Mouse (Mus musculus) kidney, embryonic 14.5 days (tissue): ENCODE results near the gene Carhsp1. TPM values are rescaled to one million over a fixed set of nuclear protein-coding genes. Genes with fewer than 3 reads are reported as not detected.

ENCODE experiments used
- ATAC-seq: fragments of 200-750 bp; cut with Nextera tagmentation; 2 replicates; pipeline ENCODE4 v1.8.0; 2017; ENCODE audit warnings: moderate number of reproducible peaks, mild to moderate bottlenecking, moderate TSS enrichment, moderate library complexity; ENCODE audit not compliant: low FRiP score, low TSS enrichment
- H3K27ac ChIP-seq: fragments of 300-500 bp; sonication (generic); 2 replicates; pipeline ENCODE4 v1.5.1; 2014; ENCODE audit warnings: low read depth, mild to moderate bottlenecking, low read length, moderate library complexity, mixed read lengths
- H3K27me3 ChIP-seq: fragments of 300-500 bp; sonication (generic); 2 replicates; pipeline ENCODE4 v1.6.1; 2014; ENCODE audit warnings: mild to moderate bottlenecking, low read length; ENCODE audit not compliant: control insufficient read depth, insufficient read depth
- H3K36me3 ChIP-seq: fragments of 300-500 bp; sonication (generic); 2 replicates; pipeline ENCODE4 v1.6.1; 2014; ENCODE audit warnings: low read length, mixed read lengths; ENCODE audit not compliant: control insufficient read depth, insufficient read depth
- H3K4me1 ChIP-seq: fragments of 300-500 bp; sonication (generic); 2 replicates; pipeline ENCODE4 v1.6.1; 2014; ENCODE audit warnings: low read length, mixed read lengths; ENCODE audit not compliant: control insufficient read depth, insufficient read depth
- H3K4me2 ChIP-seq: fragments of 300-500 bp; sonication (generic); replicated peaks from 2 replicates; pipeline ENCODE4 v1.6.1; 2014; ENCODE audit warnings: low read depth, mild to moderate bottlenecking, low read length
- H3K4me3 ChIP-seq: fragments of 300-500 bp; sonication (generic); 2 replicates; pipeline ENCODE4 v1.5.1; 2014; ENCODE audit warnings: mild to moderate bottlenecking, low read length
- H3K9ac ChIP-seq: fragments of 300-500 bp; sonication (generic); 2 replicates; pipeline ENCODE4 v1.6.1; 2014; ENCODE audit warnings: low read depth, mild to moderate bottlenecking, low read length, moderate library complexity
- H3K9me3 ChIP-seq: fragments of 300-500 bp; sonication (generic); 2 replicates; pipeline ENCODE4 v1.6.1; 2016; ENCODE audit warnings: low read length; ENCODE audit not compliant: control insufficient read depth
- WGBS: fragments of 180-500 bp; shearing (Covaris S2); extraction: QIAGEN DNeasy Blood & Tissue Kit; methylation state at CpG from one replicate; pipeline ENCODE4 v1.1.7; 2014; 5-methylcytosine and 5-hydroxymethylcytosine counted together
- polyA plus RNA-seq: library from polyadenylated mRNA; unstranded; fragments of >200 nt; fragmentation: Nextera tagmentation; extraction: Ambion mirVana; gene quantifications from 2 replicates; pipeline ENCODE4 v1.2.1, GENCODE M21; 2014

The Carhsp1 gene
- polyA plus RNA-seq, 1 experiment from 2014 or later = 23.1 TPM

GRCm38 (mm10) chr16:8669432-8669831, 2.5 kb downstream of the Carhsp1 start:
- WGBS = 65% methylated on average over 5 of the region's 5 CpGs
- Histone ChIP-seq H3K4me2 (peak overlapping the region; percentile 81; the same call in 1 of the 2 replicates), H3K36me3 (no peaks in the 10 kb centered on the region; the same call in 1 of the 2 replicates), H3K27me3 (no peaks in the 10 kb centered on the region), H3K4me3 (no peak overlapping the region; the same call in 1 of the 2 replicates), H3K4me1 (peaks cover 29% of the 10 kb centered on the region), H3K9me3 (no peaks in the 10 kb centered on the region), H3K9ac (peak overlapping the region; percentile 34; the same call in 1 of the 2 replicates), H3K27ac (peak overlapping the region; percentile 11; the same call in 1 of the 2 replicates)
- ATAC-seq = no peak

GRCm38 (mm10) chr16:8668386-8668785, 3.6 kb downstream of the Carhsp1 start:
- Histone ChIP-seq H3K4me1 (peaks cover 29% of the 10 kb centered on the region), H3K36me3 (peaks cover under 1% of the 10 kb centered on the region; the same call in 1 of the 2 replicates), H3K4me3 (no peak overlapping the region), H3K27ac (no peak overlapping the region), H3K9ac (no peak overlapping the region), H3K27me3 (no peaks in the 10 kb centered on the region), H3K9me3 (no peaks in the 10 kb centered on the region), H3K4me2 (no peak overlapping the region)
- no peak for ATAC-seq
- 89% methylated on average over 2 of the region's 2 CpGs for WGBS

GRCm38 (mm10) chr16:8667814-8668213, 4.1 kb downstream of the Carhsp1 start:
- no peak for ATAC-seq
- H3K27ac ChIP-seq = no peak overlapping the region
- no peaks in the 10 kb centered on the region for H3K27me3 ChIP-seq
- no peak overlapping the region for H3K9ac ChIP-seq
- peaks cover 29% of the 10 kb centered on the region for H3K4me1 ChIP-seq
- H3K4me3 ChIP-seq = no peak overlapping the region
- 73% methylated on average over 4 of the region's 4 CpGs for WGBS
- peaks cover 4% of the 10 kb centered on the region; the same call in 1 of the 2 replicates for H3K36me3 ChIP-seq
- no peak overlapping the region for H3K4me2 ChIP-seq
- no peaks in the 10 kb centered on the region for H3K9me3 ChIP-seq

GRCm38 (mm10) chr16:8667261-8667660, 4.7 kb downstream of the Carhsp1 start:
- no peak for ATAC-seq
- Histone ChIP-seq H3K9me3 (no peaks in the 10 kb centered on the region), H3K4me1 (peaks cover 29% of the 10 kb centered on the region), H3K4me2 (no peak overlapping the region), H3K27ac (no peak overlapping the region), H3K9ac (0 out of 2 replicates have a peak overlapping the region, but pooled peaks have one; percentile 9), H3K4me3 (no peak overlapping the region), H3K27me3 (no peaks in the 10 kb centered on the region), H3K36me3 (peaks cover 5% of the 10 kb centered on the region; the same call in 1 of the 2 replicates)
- 62% methylated on average over 7 of the region's 7 CpGs for WGBS

GRCm38 (mm10) chr16:8666452-8666851, 5.5 kb downstream of the Carhsp1 start:
- H3K36me3 ChIP-seq = peaks cover 11% of the 10 kb centered on the region
- H3K4me2 ChIP-seq = no peak overlapping the region
- no peak for ATAC-seq
- H3K27me3 ChIP-seq = no peaks in the 10 kb centered on the region
- H3K27ac ChIP-seq = no peak overlapping the region
- WGBS = 56% methylated on average over 2 of the region's 2 CpGs
- H3K9ac ChIP-seq = no peak overlapping the region
- H3K4me3 ChIP-seq = no peak overlapping the region
- H3K9me3 ChIP-seq = no peaks in the 10 kb centered on the region
- H3K4me1 ChIP-seq = peaks cover 29% of the 10 kb centered on the region

GRCm38 (mm10) chr16:8665367-8665766, 6.6 kb downstream of the Carhsp1 start:
- no peak for ATAC-seq

GRCm38 (mm10) chr16:8663606-8664539, 8.1 kb downstream of the Carhsp1 start:
- H3K27me3 ChIP-seq = no peaks in the 10 kb centered on the region
- no peak overlapping the region for H3K9ac ChIP-seq
- peaks cover 25% of the 10 kb centered on the region for H3K36me3 ChIP-seq
- no peak for ATAC-seq
- no peak overlapping the region for H3K4me2 ChIP-seq
- H3K4me1 ChIP-seq = peaks cover 9% of the 10 kb centered on the region
- H3K9me3 ChIP-seq = no peaks in the 10 kb centered on the region
- 78% methylated on average over 24 of the region's 24 CpGs for WGBS
- no peak overlapping the region for H3K4me3 ChIP-seq
- no peak overlapping the region for H3K27ac ChIP-seq

More at GRCm38 (mm10) chr16:8665367-8665766, 6.6 kb downstream of the Carhsp1 start:
- Histone ChIP-seq H3K36me3 (peaks cover 16% of the 10 kb centered on the region), H3K27ac (no peak overlapping the region), H3K4me2 (no peak overlapping the region), H3K9me3 (no peaks in the 10 kb centered on the region), H3K9ac (no peak overlapping the region), H3K27me3 (no peaks in the 10 kb centered on the region), H3K4me1 (peaks cover 21% of the 10 kb centered on the region), H3K4me3 (no peak overlapping the region)
- WGBS = 81% methylated on average over 5 of the region's 5 CpGs

GRCm38 (mm10) chr16:8663022-8663421, 8.9 kb downstream of the Carhsp1 start:
- H3K36me3 ChIP-seq = peaks cover 33% of the 10 kb centered on the region
- no peak overlapping the region for H3K4me3 ChIP-seq
- no peak overlapping the region for H3K9ac ChIP-seq
- no peak overlapping the region for H3K4me2 ChIP-seq
- H3K27ac ChIP-seq = no peak overlapping the region
- no peak for ATAC-seq
- H3K4me1 ChIP-seq = peaks cover 8% of the 10 kb centered on the region
- no peaks in the 10 kb centered on the region for H3K27me3 ChIP-seq
- WGBS = 87% methylated on average over 2 of the region's 2 CpGs
- no peaks in the 10 kb centered on the region for H3K9me3 ChIP-seq

GRCm38 (mm10) chr16:8658764-8659163, 13.2 kb downstream of the Carhsp1 start:
- no peak for ATAC-seq
- H3K9me3 ChIP-seq = no peaks in the 10 kb centered on the region
- no peaks in the 10 kb centered on the region for H3K27me3 ChIP-seq
- peaks cover 55% of the 10 kb centered on the region for H3K36me3 ChIP-seq
- H3K4me2 ChIP-seq = no peak overlapping the region
- H3K27ac ChIP-seq = no peak overlapping the region
- no peak overlapping the region for H3K4me3 ChIP-seq
- no peak overlapping the region for H3K9ac ChIP-seq
- WGBS = 93% methylated on average over 4 of the region's 4 CpGs
- H3K4me1 ChIP-seq = no peaks in the 10 kb centered on the region
